Mouse (Mus musculus): ENCODE data around the gene Frmd4a.
"Not testable (repeated sequence)": the region's sequence is repeated elsewhere in the genome, so short reads cannot be mapped to it uniquely, and the experiment has no call there.

The Frmd4a gene

DNA sequence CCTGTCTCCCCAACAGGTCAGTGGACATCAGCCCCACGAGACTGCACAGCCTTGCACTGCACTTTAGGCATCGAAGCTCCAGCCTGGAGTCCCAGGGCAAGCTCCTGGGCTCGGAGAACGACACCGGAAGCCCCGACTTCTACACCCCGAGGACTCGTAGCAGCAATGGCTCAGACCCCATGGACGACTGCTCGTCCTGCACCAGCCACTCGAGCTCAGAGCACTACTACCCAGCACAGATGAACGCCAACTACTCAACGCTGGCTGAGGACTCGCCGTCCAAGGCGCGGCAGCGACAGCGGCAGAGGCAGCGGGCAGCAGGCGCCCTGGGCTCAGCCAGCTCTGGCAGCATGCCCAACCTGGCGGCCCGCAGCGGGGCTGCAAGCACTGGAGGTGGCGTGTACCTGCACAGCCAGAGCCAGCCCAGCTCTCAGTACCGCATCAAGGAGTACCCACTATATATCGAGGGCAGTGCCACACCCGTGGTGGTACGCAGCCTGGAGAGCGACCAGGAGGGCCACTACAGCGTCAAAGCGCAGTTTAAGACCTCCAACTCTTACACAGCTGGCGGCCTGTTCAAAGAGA is 585.9 kb downstream of the Frmd4a start:
- no peak for DNase-seq (ENCODE audit: low read depth in 2 of 2, low spot score in 2 of 2)

DNA sequence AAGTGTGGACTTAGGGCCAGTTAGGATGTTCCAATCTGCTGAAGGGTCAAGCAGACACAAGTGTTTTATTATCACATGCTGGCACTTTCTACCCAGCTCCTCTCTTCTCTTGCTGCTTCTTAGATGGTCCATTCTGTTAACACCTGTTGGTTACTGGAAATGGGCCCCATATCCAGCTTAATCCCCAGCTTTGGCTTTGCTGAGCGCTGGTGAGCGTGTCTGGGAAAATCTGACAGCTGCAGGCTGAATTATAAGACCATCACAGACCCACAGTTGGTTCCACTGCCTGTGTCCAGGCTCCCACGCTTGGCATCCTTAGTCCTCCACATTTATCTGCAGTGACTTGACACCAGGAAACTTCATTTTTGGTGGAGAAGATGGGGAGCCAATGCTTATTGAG is 589.0 kb downstream of the Frmd4a start:
- DNase-seq (ENCODE audit: low read depth in 2 of 2, low spot score in 2 of 2) = no peak

DNA sequence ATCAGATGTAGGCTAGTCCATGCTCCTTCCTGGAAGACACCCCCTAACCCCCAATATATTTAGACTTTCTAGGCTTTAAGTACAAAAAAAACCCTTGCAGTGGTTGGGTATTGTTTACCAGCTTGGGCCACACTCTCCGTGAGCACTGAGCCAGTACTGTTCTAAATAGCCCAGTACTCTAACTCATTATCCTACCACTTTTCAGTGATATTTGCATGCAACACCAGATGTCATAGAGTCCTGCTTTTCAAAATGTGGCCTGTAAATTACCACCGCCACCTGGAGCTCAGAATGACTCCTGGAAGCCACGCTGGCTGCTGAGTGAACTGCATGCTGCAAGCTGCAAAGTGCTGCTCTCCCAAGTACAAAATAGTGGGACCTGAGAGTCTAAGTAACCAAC is 590.7 kb downstream of the Frmd4a start:
- no peak for DNase-seq (ENCODE audit: low read depth in 2 of 2, low spot score in 2 of 2)

DNA sequence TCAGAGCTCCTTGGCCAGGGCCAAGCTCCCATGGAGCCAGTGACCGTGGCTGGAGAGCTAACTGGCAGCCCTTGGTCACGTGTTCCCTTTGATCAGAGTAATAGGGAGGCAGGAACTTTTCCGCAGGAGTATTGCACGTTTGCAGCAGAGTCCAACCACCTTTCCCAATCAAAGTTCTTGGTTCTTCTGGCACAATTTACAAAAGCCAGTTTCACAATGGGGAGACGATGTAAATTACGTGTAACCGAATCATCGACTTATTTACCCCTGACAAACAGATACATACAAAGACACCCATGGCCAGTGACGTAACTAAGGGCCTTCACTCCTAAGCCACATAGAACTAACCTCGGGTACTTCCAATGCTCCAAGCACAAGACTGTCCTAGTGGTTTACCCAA is 591.9 kb downstream of the Frmd4a start:
- no peak for DNase-seq (ENCODE audit: low read depth in 2 of 2, low spot score in 2 of 2)

DNA sequence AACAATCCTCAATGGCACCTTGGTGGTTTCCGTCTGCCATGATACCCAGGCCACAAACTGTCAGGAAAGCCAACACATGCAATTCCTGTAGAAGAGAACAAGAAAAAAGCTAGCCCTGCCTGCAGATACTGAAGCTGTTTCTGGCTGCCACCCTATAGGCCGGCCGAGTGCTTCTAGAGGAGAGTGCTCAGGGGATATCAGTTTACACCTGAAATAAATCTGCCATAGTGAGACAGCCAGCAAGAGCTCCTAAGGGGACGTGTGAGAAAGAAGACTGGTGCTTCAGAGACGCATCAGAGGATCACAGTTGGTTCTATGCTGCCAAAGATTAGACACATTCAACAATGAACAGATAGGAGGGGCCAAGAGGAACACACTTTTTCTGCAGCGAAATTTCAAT is 593.8 kb downstream of the Frmd4a start:
- no peak for DNase-seq (ENCODE audit: low read depth in 2 of 2, low spot score in 2 of 2)

DNA sequence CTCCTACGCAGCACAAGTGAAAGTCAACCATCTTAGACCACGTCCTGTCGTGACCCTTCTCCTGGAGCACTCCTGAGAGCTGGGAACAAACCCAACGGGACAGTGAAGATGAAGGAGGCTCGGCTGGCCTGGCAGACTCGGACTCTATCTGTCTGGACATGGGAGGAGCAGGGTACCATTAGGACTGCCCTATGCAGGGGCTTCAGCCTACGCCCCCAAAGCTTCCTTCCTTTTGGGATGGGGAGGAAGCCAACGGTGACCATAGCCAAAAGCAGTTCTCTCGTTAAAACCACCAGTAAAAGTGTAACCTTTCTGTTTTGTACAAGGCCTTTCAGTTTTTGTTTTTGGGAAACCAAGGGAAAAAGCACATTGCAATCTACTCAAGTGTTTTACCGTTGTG is 594.2 kb downstream of the Frmd4a start:
- DNase-seq (ENCODE audit: low read depth in 2 of 2, low spot score in 2 of 2) = no peak

DNA sequence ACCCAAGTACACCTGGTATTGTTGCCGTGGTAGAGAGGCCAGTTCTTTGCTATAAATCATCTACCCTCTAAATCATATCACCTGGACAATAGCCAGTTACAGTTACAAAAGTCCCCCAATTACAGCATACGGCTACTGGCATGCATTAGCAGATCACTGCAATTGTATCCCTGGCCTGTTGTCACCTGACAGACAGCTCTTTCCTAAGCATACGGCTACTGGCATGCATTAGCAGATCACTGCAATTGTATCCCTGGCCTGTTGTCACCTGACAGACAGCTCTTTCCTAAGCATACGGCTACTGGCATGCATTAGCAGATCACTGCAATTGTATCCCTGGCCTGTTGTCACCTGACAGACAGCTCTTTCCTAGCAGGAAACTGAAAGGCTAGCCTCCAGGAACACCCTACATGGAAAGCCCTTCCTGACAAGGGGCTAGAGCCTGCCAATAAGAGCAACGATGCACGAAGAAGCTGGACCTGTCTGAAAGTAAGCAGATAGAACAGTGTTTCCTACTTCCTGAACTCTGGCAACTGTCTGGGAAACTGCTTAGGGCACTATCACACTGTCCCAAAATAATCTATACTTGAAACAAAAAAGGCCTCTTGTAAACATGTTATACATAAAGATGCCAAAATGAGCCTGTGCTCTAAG is 596.9 kb downstream of the Frmd4a start:
- not testable (repeated sequence) for DNase-seq (ENCODE audit: low read depth in 2 of 2, low spot score in 2 of 2)

DNA sequence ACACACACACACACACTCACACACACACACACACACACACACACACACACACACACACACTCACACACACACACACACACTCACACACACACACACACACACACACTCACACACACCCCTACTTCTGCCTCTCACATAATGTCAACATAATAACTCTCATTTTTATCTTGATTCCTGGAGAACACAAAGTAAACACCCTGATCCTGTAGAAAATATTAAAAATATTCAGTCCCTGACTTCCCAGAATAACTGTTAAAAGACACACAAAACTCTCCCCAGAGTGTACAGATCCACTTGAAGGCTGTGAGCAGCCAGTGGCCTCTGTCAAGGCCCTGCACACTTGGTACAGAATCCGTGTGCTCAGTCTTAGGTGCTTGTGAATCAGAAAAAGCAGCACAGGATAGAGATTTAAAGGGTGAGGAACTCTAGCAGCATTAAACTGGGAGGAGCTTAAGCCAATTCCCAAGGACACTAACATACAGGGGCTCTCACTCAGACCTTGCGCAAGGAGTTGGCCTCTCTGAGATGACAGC is 597.6 kb downstream of the Frmd4a start:
- no peak for DNase-seq (ENCODE audit: low read depth in 2 of 2, low spot score in 2 of 2)

DNA sequence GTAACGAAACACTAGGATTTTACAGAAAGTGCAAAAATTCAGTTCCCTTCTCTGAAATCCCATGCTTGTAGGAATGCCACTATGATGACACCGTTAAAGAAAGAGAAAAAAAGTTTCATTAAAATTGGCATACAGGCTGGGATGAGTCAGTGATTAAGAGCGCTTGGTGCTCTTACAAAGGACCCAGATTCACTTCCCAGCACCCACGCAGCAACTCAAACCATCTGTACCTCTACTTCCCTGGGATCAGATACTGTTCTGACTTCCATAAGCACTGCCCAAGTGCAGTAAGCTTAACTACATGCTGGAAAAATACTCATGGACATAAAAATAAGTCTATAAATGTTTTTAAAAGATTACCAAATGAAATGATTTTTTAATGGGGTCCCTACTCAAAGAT is 599.5 kb downstream of the Frmd4a start:
- DNase-seq (ENCODE audit: low read depth in 2 of 2, low spot score in 2 of 2) = no peak

DNA sequence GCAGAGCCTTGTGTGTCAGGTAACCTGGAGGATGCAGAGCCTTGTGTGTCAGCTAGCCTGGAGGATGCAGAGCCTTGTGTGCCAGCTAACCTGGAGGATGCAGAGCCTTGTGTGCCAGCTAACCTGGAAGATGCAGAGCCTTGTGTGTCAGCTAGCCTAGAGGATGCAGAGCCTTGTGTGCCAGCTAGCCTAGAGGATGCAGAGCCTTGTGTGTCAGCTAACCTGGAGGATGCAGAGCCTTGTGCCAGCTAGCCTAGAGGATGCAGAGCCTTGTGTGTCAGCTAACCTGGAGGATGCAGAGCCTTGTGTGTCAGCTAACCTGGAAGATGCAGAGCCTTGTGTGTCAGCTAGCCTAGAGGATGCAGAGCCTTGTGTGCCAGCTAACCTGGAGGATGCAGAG is 601.6 kb downstream of the Frmd4a start:
- not testable (repeated sequence) for DNase-seq (ENCODE audit: low read depth in 2 of 2, low spot score in 2 of 2)

DNA sequence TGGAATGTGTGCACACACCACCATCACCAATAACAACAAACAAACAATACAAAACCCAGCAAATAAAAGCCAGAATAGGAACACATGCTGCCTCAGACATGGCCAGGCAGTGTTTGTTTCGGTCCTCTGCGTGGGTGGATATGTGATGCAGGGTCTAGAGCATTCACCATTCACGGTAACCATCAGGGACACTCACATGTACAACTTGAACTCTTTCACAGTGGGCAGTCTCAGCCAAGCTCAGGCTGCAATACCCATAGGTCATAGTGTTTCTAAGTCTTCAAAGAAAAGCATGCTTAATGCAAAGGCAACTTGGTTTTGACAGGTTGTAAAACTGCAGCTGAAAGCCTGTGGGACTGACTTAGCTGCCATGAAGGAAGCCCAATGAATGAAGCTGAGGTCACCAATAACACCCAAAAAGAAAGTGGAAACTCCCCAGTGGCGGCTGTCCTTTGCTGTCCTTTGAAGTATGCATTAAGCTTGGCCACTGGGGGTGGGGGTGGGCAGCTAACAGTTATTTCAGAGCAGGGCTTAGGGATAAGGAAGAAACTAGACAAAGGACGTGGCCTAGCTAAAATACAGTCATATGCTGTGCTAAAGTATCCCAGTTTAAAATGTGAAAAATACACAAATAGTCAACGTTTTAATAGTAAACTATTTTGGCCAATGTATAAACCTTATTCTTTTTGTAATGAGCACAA is 602.5 kb downstream of the Frmd4a start:
- DNase-seq (ENCODE audit: low read depth in 2 of 2, low spot score in 2 of 2) = no peak

DNA sequence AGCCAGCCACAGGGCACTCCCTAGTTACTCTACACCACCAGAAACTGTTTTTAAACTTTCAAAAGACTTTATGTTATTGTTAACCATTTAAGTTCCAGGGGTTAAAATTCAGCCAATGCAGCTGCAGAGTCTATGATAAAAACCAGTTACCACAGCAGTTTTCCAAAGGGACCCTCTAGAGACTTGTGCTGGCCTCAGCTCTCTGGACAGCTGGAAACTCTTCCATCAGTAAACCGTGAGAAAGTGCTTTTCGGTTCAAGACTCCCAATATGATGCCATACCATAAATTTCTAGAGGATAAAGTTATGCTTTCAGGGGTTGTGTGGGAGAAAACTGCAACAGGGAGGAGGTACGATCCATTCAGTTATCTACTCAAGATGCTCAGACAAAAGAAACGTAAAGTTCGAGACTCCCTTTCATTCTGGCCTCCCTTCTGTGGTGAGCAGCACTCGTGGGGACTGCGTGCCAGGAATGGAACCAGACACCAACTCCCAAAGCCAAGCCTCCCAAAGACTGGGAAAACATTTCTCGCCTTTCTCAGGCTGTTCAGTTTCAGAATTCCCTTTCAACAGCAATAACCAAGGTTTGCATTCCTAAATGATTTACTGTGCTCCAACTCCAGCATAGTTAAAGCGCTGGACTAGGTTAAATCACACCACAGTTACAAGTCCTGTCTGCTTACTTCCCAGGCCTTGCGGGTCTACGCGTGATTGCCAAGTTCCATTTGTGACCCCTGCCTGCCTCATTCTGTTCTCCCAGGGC is 603.3 kb downstream of the Frmd4a start:
- no peak for DNase-seq (ENCODE audit: low read depth in 2 of 2, low spot score in 2 of 2)

DNA sequence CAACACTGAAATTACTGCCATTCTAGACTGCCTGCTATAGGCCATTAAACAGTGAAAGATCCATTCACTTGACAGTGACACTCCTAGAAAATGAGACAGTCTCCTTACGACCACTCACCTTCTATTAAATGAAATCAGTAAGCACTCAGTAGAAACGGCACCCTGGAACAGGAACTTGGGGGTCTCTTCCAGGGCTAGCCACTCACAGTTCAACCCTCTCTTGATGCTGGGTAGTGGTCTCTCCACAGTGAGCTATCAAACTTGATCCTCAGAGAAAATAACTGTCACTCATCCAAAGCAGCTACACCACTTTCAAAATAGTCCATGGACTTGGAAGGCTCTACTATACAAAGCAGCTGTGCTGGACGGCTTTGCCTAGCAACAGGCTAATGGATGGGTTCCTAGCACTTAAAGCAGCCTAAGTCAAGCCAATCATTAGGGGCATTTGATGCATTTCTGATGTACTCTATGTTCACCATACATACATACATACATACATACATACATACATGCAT is 604.0 kb downstream of the Frmd4a start:
- DNase-seq (ENCODE audit: low read depth in 2 of 2, low spot score in 2 of 2) = no peak

DNA sequence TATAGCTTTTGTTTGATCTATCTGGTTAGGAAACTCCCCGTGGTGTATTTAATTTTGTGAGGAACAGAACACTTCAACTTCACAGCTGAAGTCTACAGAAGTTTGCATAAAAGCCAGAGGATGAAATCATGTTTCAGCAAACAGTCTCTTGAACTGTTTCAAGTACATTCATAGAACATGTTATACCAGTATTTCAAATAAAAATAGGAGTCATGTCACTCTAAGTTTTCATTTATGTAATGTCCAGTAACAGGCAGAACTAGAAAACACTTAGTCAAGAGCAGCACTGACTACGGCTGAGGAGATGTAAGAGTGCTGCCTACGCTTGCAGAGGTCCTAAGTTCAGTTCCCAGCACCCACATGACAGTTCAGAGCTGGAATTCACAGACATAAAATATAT is 609.4 kb downstream of the Frmd4a start:
- no peak for DNase-seq (ENCODE audit: low read depth in 2 of 2, low spot score in 2 of 2)

DNA sequence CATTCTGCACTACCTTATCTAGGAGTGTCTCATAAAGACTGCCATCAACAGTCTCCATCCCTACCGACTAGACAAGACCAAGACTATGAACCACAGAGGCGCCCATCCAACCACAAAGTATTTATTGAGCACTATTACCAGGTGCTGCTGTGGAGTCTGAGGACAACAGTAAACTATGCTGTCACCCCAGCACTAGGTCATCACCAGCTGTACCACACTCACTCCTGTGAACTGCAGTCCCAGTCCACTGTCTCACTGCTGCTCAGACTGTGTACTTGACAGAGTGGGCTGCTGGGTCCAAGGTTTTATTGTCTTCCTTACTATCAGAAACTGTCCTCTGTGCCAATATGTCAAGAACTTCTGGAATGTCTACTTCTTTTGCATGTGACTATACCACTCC is 611.4 kb downstream of the Frmd4a start:
- DNase-seq (ENCODE audit: low read depth in 2 of 2, low spot score in 2 of 2) = no peak

DNA sequence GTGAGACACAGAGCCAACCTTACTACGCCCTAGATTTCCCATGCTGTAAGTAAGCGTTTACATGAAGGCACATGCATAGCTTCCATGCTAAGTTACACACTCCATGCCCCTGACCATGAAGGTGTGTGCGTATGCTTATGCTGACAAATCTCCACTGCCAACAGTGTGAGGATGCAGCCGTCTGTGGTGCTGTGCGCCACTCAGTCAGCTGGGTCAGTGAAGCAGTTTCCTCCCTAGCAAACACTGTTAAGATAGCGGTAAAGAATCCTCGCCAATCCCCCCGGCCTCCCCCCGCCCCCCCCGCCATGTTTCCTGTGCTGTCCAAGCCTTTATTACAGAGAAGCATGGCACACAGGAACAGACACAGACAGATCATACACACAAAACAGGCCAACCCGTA is 612.0 kb downstream of the Frmd4a start:
- no peak for DNase-seq (ENCODE audit: low read depth in 2 of 2, low spot score in 2 of 2)

DNA sequence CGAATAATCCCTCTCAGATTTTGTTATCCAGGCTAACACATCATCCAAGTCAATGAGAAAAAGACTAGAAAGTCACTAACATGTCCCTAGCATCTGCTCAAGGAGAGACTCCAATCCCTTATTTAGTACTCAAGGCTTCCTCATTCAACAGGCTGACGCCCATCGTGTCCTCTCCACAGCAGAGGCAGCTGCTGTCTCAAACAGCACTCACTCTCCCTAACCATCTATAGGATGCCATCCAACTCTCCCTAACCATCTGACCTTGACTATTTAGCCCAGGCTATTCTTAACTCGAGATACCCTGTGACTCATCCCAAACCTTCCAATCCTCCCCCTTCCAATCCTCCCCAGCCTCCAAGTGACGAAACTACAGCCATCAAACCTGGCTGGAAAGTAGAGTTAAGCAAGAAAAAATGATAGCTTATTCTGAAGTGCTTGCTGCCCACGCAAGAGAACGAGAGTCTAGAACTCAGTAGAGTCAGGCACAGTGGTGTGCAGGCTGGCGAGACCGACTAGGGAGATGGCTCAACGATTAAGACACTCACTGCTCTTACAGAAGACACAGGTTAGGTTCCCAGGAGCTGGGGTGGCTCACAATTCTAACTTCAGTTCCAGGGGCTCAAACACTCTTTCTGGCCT is 612.8 kb downstream of the Frmd4a start:
- no peak for DNase-seq (ENCODE audit: low read depth in 2 of 2, low spot score in 2 of 2)

DNA sequence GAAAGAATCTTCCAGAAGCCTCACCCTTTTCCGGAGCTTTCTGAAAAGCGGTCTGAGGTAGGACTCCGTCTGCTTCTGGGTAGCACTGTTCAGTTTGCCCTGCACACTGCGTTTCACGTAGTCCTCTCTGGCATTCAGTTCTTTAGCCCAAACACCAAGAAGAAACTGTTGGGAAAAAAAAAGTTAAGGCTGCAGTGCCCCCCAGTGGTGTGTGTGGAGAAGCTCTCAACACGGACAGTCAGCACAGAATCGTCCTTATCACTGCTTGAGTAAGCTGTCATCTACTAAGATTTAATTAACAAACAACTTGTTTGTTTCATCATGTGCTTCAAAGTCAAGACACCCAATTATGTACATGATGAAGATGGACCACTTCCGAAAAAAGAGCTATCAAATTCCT is 618.3 kb downstream of the Frmd4a start:
- no peak for DNase-seq (ENCODE audit: low read depth in 2 of 2, low spot score in 2 of 2)

DNA sequence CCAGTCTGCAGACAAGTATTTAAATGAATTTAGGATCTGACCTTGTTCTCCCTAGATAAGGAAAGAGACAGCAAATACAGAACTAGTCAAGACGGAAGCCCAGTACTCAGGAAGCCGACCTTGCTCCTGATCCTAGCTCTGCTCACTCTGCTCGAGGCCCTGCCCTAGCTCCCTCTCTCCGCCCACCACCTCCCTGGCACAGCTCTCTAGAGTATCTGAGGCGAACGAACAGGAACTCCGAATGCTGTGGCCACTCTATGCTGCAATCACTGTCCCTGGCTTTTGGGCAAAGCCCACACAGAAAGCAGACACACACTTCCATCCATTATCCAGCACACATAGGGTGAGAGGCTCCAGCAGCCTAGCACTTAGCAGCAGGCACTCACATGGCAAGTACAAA is 619.1 kb downstream of the Frmd4a start:
- no peak for DNase-seq (ENCODE audit: low read depth in 2 of 2, low spot score in 2 of 2)

DNA sequence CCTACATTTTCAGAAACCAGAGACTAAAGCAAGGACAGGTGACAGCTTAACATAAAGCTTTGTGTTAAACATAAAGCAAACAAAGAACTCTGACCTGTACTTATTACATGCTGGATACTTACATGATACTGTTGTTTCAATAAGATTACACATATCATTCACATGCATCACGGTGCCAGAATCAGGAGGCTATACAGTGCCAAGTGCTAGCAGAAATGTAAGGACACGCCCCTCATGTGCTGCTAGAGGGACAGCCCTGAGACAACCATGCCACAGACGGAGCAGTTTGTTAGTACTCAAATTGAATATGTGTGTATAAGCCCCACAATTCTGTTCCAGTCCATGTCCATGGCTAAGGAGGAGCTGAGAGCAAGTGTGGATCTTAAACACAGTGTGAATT is 620.7 kb downstream of the Frmd4a start:
- no peak for DNase-seq (ENCODE audit: low read depth in 2 of 2, low spot score in 2 of 2)

DNA sequence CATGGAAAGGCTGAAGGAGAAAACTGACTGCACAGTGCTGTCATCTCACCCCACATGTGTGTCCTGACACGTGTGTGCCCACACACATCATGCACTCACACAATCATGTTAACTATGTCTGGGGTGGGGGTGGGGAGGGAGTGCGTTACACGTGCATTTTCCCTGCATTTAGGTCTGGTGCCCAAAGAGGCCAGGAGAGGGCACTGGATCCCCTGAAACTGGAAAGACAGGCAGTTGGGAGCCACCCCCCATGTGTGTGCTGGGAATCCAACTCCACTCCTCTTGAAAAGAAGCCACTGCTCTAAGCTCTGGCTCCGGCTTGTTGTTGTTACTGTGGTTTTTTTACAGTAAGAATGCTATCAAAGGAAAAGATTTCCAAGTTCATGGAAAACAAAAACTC is 627.5 kb downstream of the Frmd4a start:
- DNase-seq (ENCODE audit: low read depth in 2 of 2, low spot score in 2 of 2) = no peak
